Mouse (Mus musculus) heart, postnatal 14 days (tissue): ENCODE data around the gene Chst11. TPM values are rescaled to one million over a fixed set of nuclear protein-coding genes. Genes with fewer than 3 reads are reported as not detected.

Experiments
- DNase-seq, 2 experiments: peaks; one replicate each; pipeline ENCODE4 v3.0.0; 2021 to 2022
- intact Hi-C: fragments of 180-260 bp; cut with DNase I; formaldehyde crosslinking; loops from one replicate; pipeline ENCODE4 v1.15.1; 2025
- long read RNA-seq, 2 experiments: library from polyadenylated mRNA; stranded (forward); transcript quantifications; one replicate each; pipeline ENCODE4 v2.0.0; 2021
- total RNA-seq, 2 experiments: library from RNA; stranded (reverse); gene quantifications; 2 replicates each; pipeline ENCODE4 v1.2.3; 2021

The Chst11 gene
- total RNA-seq: 1 to 10 TPM; 3.4 to 4.1 TPM
- long read RNA-seq, experiment 1, partial matches to known transcripts: 0 of 1 reads
- long read RNA-seq, experiment 1, other reads (novel, unspliced or antisense): 1 of 1 reads
- long read RNA-seq, experiment 2: 0 reads

DNA sequence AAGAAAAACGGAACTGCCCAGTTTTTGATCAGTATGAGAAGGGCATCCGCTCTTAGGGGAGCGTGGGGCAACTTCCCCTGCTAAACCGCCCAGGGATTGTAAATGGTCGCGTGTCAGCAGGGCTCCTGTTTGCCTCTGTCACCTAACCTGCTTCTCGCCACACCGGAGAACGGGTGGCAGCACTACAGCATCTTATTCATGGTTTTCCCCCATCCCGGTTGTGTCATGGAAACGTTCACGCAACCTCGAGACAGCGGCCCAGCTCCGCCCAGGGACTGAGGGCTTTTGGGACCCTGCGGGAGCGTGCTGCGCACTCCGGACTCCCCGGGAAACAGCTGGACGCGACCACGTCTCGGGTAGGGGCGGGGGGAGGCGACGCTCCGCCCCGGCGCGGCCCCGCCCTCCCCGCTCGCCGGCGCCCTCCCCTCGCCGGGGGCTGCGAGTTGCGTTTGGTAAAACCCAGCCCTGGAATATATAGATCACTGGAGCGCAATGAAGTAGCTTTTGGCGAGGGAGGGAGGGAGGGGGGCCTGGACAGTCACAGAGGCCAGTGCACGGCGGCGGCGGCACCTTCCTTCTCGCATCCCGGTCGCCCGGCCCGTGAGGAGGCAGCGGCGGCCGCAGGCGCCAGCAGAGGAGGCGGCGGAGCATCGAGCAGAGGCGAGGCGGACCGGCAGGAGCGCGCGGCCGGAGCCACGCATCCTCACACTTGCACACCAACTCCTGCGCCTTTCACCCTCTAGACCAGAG, at the start of gene Chst11:
Gene Chst11 (plus strand): TSS at position 549 of the 750 bp plus-strand sequence.
- DNase-seq: peak; percentile 70 to 84
- intact Hi-C loops: loop anchor here (2.0 to 5.0 kb wide), 3 partner anchors 58 to 207 kb away; no protein-coding TSS in a partner anchor

DNA sequence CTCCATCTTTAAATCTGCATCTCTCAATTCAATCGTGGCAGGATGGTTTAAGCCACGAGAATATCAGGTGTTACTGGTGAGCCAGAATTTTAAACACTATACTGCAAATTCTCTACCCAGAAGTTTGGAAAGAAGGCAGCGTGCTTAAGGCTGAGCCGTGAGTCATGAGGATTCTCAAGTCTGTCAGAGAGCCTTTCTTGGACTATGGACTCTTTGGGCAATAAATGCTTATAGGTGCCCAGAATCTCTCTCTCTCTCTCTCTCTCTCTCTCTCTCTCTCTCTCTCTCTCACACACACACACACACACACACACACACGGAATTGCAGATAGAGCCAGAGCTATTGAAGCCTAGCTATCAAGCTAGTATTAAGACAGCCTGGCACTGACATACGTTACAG, 49.5 kb upstream of the Chst11 start:
- DNase-seq: no peak
- intact Hi-C loops: no loop called here

DNA sequence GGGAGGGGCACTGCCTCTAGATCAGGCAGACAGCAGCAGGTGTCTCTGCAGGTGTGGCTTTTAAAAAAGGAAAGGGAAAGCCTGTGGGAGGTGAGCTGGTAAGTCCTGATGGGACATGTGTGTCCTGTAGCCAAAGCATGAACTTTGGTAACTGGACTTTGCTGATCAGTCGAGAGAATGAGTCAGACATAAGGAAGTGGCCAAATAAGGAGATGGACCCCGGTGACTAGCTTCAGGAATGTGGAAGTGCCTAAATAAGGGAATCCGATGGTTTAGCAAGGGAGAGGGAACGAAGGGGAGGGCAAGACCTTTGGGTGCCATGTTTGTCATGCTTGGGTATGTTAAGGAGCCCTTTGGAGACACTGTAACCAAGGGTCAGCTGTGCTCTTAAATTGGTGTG, 31.9 kb upstream of the Chst11 start:
- intact Hi-C loops: no loop called here
- no peak for DNase-seq

DNA sequence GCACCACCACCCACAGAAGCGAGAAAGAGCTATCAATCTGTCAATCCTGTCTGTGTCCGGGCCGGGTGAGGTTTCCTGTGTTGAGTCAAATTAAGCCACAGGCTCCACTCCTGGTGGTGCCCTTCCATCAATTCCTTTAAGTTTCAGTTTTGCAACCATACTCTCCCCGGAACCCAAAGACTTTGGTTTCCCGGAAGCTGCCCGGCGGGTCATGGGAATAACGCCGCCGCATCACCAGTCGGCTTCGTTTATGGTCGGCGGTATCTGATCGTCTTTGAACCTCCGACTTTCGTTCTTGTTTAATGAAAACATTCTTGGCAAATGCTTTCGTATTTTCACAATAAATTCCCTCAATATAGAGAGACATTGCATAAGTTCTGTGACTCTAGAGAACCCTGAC, 30.2 kb upstream of the Chst11 start:
- peak in 1 of 2 experiments; percentile 12 for DNase-seq
- intact Hi-C loops: no loop called here

DNA sequence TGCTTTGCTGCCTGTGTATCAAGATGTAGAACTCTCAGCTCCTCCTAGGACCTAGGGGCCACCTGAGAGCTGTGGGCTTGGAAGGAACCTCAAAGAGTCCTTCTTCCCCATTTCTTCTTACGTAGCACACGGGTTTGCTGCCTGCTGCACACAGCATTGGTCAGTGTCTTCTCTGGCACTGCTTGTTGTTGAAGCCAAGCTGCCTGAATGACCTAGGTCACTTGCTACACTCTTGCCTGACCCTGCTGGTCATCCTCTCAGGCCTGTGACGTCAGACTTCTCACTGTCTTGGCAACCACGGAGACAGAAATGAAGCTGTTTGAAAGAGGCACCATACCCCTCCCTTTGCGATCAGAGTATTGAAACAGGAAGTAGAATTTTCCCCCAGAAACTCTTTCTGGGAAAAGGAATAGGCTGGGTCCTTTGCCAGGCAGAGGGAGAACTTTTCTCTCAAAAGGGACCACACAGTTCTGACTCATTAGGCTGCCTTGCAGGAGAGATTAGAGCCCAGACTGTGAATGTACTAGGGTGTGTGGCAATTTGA, 27.0 kb upstream of the Chst11 start:
- intact Hi-C loops: no loop called here
- peak in 1 of 2 experiments; percentile 14 for DNase-seq

DNA sequence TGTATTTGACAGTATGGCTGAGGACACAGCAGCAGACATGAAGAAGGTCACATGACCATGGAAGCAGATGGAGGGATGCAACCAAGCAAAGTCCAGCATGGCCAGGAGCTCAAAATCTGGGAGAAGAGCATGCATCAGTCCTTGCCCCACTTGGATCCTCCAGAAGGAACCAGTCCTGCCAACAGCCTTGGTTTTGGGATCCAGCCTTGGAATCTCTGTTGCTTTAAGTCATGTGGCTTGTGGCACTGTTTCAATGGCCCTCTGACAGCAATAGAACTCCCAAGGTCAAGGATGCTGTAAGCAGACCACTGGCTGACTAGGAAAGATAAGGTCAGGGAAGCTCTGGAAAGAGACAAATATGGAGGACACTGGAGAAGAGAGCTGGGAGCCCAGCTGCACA, 26.0 kb upstream of the Chst11 start:
- intact Hi-C loops: no loop called here
- no peak for DNase-seq

DNA sequence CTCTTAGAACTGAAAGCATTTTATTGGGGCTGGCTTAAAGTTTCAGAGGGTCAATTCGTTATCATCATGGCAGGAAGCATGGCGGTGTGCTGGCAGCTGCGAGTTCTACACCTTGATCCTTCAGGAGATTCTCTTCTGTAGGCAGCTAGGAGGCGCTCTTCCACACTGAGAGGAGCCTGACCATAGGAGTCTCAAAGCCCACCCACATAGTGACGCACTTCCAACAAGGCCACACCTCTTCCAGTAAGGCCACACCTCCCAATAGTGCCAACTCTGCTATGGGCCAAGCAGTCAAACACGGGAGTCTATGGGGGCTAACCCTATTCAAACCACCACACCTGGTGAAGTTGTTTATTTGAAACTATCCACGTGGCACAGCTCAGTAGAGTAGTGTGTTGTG, 24.0 kb upstream of the Chst11 start:
- no peak for DNase-seq
- intact Hi-C loops: no loop called here

DNA sequence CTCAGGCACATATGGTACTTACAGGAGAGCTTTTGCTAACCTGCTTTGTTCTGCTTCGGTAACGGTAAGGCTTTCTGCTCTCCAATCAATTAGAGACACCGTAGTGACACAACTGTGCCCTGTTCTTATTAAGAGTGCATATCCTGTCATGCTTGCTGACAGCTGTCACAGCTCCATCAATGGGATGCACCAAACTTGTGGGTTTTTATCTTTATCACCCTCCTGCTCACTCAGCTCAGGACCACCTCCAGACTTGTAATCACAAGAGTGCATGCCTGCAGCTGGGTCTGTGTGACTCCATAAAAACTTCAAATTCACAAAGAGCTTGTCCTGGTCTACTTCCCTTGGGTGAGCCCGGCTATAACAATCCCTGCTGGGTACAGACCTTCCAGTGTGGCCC, 23.3 kb upstream of the Chst11 start:
- DNase-seq: no peak
- intact Hi-C loops: no loop called here

DNA sequence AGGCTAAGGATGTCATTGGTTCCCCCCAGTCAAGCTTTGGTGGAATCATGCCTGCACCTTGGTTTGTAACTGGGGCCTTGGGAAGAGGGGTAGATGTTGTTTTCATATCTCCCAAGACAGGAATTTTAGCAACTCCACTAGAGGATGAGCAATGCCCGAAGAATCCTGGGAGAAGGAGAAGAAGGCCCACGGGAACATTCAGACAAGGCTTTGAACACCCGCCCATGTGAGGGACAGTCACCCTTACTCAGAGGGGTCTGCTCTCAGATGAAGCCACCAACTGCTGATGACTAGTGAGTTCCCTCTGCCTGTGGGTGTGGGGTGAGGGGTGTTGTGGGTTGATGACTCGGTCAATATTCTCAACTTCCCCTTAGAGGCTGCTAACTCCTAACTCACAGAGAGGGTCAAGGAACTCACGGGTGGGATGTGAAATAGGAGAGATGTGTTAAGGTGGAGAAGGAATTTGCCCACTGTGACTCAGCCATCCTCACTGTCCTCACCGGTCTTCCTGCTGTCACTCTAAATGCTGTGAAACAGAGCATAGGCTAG, 22.8 kb upstream of the Chst11 start:
- no peak for DNase-seq
- intact Hi-C loops: no loop called here

DNA sequence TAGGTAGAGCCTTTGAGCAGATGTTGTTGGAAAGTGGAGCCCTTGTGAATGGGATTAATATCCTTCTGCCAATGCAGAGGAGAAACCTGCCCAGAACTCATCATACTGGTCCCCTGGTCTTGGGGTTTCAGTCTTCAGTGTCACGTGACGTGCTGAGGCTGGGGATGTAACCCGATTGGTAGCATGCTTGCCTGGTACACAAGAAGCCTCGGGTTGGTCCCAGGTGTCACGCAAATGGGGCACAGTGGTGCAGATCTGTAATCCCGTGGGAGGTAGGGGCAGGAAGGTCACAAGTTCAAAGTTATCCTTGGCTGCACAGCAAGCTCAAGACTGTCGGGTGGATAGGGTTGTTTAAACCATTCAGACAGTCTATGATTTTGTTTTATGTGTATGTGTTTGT, 20.8 kb upstream of the Chst11 start:
- intact Hi-C loops: no loop called here
- no peak for DNase-seq

DNA sequence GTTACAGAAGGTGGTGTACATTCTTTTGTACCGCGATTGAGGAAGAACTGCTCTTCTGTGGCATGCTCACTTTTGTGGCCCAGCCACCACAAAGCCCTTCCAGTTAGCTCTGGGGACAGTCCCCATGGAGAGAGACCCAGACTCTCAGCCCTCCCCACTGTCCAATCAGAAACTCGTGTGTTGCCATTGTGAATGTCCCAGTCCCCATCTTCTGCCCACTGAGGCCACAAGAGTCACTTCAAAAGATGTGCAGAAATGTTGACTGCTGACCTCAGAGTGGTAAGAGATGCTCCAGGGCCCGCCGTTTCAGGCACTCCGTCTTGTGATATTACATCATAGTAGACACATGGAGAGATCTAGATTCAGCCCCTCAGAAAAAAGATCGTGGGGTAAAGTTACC, 18.6 kb upstream of the Chst11 start:
- intact Hi-C loops: no loop called here
- no peak for DNase-seq

DNA sequence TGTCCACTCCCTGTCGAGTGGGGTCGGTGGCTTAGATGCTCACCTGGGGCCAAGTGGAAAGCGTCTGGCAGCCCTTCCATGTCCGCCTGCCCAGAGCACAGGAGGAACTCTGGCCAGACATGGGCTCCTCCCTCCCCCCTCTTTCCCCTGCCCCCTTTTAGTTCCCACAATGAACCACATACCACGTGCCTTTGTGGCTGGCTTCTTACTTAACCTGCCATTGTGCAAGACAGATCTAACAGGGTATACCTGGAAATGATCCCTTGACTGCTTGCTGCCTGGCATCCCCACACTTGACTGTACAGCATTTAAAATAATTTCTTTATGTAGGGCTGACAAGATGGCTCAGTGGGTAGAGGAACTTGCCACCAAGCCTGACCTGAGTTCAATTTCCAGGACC, 15.7 kb upstream of the Chst11 start:
- DNase-seq: no peak
- intact Hi-C loops: no loop called here

DNA sequence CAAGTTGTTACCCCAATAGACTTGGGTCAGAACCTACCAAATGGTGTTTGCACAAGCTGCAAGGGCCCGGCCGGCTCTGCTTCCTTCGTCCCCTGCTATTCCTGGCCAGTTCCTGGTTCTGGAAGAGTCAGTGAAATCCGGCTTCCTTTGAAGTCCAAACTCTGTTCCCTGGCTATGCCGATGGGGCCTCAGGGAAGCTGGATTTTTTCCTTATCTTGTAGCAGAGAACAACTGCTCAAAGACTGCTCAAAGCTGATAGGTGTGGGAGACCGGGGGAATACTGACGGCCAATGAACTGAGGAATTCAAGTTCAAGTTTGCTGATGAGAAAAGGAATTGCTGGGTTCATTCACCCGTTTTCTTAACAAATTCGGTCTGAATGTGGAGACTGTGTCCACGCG, 13.7 kb upstream of the Chst11 start:
- no peak for DNase-seq
- intact Hi-C loops: no loop called here

DNA sequence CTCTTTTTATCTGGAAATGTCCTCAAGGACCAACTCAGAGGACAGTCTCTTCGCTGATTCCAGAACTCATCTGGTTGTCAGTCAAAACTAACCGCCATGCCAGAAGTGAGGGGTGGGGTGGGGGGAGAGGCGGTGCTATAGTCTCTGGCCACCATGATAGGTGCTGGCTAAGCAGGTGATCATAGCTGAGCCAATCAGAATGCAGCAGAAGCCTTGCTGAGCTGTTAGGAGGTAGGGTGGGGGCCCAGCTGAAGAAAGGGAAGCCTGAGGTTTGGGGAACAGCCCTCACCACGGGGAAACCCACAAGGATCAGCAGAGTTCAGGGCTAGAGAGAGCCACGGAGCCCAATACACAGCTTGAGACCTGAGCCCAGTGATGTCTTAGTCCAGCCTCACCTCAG, 11.1 kb upstream of the Chst11 start:
- DNase-seq: no peak
- intact Hi-C loops: no loop called here

DNA sequence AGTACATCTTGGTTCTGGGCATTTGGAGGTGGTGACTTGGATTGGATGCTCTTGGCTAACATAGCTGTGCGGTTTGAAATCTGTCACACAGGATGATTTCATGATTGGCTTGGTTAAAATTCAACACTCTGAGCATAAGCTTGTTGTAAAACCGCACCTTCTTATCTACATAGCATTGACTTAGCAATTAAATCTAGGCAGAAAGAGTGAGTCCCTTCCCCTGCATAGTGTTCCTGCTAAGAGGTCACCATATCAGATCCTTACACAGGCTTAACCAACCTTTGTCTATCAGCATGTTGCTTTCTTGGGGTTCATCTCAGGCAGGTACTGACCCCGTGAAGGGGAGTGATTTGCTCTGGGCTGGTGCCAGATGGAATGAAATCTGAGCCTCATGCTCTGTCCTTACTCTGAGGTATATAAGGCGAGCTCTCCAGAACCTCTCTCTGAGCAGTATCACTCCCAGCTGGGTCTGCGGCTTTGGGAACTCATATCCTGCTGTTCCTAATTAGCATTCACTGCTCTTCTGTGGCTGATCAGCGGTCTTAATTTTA, 10.6 kb upstream of the Chst11 start:
- intact Hi-C loops: no loop called here
- no peak for DNase-seq

DNA sequence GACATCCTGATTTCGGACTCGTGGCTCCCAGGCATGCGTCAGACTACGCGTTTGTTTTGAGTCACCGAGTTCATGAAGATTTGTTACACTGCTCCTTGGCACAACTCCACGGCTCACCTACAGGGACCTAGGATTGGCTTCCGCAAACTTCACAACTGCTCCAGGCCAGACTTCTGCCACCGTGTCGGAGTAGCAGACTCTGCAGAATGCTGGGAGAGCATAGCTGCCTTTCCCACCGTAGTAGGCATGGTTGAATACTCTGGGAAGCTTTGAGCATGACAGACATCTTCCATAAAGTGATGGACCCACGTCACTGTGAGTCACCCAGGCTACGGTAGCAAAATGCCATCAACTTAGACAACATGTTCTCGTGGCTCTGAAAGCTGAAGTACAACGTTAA, 9.5 kb upstream of the Chst11 start:
- intact Hi-C loops: no loop called here
- no peak for DNase-seq

DNA sequence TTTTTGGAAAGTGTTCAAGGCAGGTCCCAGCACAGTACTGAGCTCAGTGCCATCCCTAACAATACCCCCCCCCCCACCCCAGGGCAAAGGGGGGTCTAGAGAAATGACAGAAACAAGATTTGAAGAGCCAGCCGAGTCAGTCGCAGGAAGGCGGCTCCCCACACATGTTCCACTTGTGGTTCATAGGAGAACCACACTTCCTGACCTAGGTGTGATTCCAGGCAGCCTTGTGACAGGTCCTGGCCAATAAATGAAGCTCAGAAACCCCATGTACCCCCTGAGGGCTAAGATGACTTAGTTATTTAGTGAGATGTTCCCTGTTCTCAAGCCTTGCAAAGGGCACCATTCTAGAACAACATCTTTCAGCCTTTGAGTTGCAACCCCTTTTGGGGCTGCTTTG, 3.0 kb upstream of the Chst11 start:
- DNase-seq: no peak
- intact Hi-C loops: loop anchor here (5.0 kb wide), 1 partner anchor 200 kb away; no protein-coding TSS in a partner anchor

DNA sequence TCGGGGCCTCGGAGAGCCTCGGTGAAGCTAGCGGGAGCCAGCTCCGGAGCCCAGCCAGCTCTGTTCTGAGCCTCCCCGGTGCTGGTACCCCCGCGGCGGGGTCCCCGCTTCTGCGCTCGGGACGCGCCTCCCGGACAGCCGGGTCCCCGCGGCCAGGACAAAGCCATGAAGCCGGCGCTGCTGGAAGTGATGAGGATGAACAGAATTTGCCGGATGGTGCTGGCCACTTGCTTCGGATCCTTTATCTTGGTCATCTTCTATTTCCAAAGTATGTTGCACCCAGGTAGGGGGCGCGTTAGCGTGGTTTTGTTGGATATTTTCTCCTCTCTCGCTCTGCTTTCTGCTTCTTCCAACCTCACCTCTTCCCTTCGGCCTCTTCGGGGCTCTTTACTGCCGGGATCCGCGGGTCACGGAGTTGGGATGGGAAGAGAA, 418 bp downstream of the Chst11 start:
- intact Hi-C loops: loop anchor here (2.0 to 5.0 kb wide), 3 partner anchors 57 to 207 kb away; no protein-coding TSS in a partner anchor
- DNase-seq: no peak

DNA sequence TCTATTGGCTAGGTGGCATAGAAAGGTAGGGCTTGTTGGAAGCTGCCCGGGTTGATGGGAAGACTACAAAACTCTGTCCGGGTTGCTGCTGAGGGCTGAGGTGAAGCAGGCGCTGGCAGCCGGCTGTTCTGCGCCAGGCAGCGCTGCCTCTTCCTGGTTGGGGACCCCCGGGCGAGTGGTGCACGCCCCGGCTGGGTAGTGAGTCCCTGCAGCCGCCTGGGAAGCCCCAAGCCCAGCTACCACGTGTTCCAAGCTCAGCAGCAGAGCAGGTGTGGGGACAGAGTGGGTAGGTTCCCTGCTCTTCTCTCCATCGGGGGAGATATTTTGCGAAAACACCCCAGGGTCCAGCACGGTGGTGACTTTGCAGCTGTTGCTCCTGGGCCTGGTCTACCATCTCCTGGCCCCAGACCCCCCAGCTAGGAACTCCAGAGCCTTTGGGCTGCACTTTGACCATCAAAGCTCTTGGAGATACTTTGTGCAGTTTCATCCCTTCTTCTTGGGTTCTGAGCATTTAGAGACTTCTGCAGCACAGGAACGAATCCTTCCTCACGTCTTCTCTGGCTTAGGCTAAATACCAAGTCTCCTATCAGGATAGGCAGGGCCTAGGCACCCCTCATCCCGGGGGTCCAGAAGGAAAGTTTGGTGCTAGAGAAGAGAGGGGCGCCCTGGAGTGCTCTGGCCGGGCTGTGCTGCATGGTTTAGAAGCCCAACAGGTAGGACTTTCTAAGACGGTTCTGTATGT, 1.1 kb downstream of the Chst11 start:
- peak in 1 of 2 experiments; percentile 21 for DNase-seq
- intact Hi-C loops: loop anchor here (2.0 to 5.0 kb wide), 2 partner anchors 114 to 206 kb away; no protein-coding TSS in a partner anchor

DNA sequence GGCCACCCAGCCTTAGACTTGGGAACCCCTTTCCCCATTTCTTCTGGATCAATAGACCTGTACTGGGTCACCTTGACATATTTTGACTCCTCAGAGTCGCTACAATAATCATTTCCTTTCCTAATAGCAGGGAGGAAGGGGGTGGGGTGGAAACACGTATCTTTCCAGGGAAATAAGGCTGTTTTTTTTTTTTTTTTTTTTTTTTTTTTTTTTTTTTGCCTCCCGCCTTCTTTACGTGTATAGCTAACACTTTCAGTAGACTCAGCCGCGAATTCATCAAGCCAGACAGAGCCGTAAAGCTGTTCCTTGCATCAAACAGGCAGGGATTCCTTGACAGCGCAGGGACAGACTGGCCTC, 1.7 kb downstream of the Chst11 start:
- no peak for DNase-seq
- intact Hi-C loops: loop anchor here (2.0 to 5.0 kb wide), 2 partner anchors 114 to 205 kb away; no protein-coding TSS in a partner anchor

DNA sequence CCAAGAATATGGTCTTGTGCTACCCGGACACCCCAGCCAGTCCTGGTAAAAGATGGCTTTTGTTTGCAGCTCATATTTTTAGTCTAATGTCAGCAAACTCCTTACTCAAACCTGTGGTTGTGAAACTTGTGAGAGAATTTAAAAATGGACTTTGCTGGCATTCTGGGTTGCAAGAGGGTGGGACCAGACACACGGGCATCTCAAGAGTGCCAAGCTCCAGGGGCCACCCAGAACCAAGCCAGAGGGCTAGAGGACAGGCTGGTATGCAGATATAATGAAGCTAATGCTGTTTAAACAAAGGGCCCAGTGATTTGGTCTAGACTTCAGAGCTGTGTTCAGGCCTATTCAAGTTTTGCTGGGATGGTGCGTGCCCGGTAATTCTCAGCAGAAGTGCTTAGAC, 2.1 kb downstream of the Chst11 start:
- no peak for DNase-seq
- intact Hi-C loops: loop anchor here (2.0 to 5.0 kb wide), 2 partner anchors 113 to 205 kb away; no protein-coding TSS in a partner anchor
